Mouse (Mus musculus): ENCODE data around the gene Chit1. TPM values are rescaled to one million over a fixed set of nuclear protein-coding genes. Genes with fewer than 3 reads are reported as not detected.

Chit1 gene
- polyA plus RNA-seq, 1 experiment from 2014 or later = 0.49 TPM

DNA sequence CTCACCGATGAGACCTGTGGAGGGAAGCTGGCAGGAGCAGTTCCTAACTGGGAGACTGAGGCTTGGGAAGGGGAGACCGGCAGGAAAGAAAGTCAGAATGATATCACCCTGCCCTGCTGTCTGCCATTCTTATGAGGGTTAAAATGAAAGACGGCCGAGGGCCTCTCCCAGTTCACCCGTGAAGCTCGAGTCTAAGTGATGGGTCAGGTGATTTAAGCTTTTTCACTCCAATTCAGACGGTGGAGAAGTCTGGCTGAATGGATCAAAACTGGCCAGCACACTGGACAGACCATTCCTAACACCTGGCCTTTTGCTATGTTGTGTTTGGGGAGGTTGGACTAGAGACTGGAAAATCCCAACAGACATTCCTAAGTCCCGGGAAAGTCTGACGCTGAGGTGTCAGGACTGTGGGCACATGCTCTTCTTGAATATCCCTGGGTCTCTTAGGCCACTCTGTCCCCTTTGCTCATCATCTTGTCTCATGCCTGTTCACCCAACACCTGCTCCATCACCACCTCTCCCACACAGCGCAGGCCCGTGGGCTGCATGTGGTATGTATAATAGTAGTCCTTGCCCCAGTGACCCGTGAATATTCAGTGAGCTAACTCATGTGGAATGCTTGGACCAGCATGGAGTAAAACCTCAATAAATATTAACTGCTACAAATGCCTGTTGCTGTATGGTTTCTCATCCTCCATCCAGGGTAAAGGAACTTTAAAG, 11.4 kb upstream of the Chit1 start:
- no peak; the same call in 1 of the 2 replicates for ATAC-seq (ENCODE audit: insufficient number of reproducible peaks, low FRiP score)
- 19% methylated on average over 12 of the region's 12 CpGs for WGBS

DNA sequence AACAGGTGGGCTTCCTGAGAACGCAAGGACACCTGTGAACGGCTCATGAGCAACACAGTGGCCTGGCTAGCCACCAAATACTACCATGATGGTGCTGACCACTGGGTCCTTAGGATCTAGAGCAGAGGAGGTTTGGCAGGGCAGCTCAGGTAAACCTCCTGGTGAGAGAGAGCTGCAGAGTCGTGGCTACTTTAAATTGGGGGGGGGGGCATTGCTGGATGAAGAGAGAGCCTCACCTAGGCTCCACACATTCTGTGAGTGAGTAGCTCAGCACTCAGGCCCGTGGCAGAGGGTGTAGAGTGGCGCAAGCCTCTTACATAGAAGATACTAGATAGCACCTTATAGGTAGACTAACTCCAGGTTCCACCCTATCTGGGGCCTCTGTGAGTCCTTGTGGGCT, 10.6 kb upstream of the Chit1 start:
- peak overlapping the region; percentile 97; the same call in 1 of the 2 replicates for H3K27ac ChIP-seq (ENCODE audit: poor library complexity, severe bottlenecking)

More for the DNA sequence above, 11.4 kb upstream of the Chit1 start:
- Histone ChIP-seq H3K36me3 (no peaks in the 10 kb centered on the region), H3K4me2 (peak overlapping the region; percentile 61), H3K9me3 (replicated peaks) (no peaks in the 10 kb centered on the region), H3K4me1 (replicated peaks) (peaks cover 62% of the 10 kb centered on the region), H3K4me3 (peak overlapping the region; percentile 36), H3K27ac (ENCODE audit: poor library complexity, severe bottlenecking) (peak overlapping the region; percentile 97), H3K27me3 (replicated peaks) (no peaks in the 10 kb centered on the region), H3K9ac (peak overlapping the region; percentile 38; the same call in 1 of the 2 replicates)

DNA sequence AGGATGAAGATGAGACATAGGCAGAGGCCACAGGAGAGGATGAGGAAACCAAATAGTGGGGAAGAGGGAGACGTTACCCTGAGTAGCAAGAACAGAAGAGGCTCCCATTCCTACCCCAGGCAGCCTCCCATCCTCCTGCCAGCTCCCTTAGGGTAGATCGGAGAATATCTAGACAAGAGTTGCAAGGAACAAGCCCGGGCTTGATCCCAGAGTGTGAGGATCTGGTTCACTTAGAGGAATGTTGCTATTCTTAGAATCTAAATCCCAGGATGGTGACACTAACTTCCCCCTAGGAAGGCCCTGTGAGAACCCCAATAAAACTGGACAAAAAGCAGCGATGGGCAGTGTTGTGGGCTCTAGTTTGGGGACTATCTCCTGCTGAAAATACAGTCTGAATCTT, 10.1 kb upstream of the Chit1 start:
- no peak overlapping the region for H3K9ac ChIP-seq
- H3K36me3 ChIP-seq = no peaks in the 10 kb centered on the region
- H3K27me3 ChIP-seq (replicated peaks) = 0 out of 2 replicates have a peak, but pooled peaks cover under 1% of the 10 kb centered on the region
- H3K9me3 ChIP-seq (replicated peaks) = no peaks in the 10 kb centered on the region
- ATAC-seq (ENCODE audit: insufficient number of reproducible peaks, low FRiP score) = no peak
- no peak overlapping the region for H3K4me2 ChIP-seq
- peaks cover 59% of the 10 kb centered on the region for H3K4me1 ChIP-seq (replicated peaks)
- WGBS = 68% methylated on average over 4 of the region's 4 CpGs
- no peak overlapping the region for H3K4me3 ChIP-seq
- H3K27ac ChIP-seq (ENCODE audit: poor library complexity, severe bottlenecking) = no peak overlapping the region

More for the DNA sequence above, 10.6 kb upstream of the Chit1 start:
- no peaks in the 10 kb centered on the region for H3K27me3 ChIP-seq (replicated peaks)
- no peaks in the 10 kb centered on the region for H3K9me3 ChIP-seq (replicated peaks)
- WGBS = 75% methylated on average over 5 of the region's 5 CpGs
- H3K36me3 ChIP-seq = no peaks in the 10 kb centered on the region
- ATAC-seq (ENCODE audit: insufficient number of reproducible peaks, low FRiP score) = no peak
- no peak overlapping the region for H3K9ac ChIP-seq
- no peak overlapping the region for H3K4me2 ChIP-seq
- H3K4me1 ChIP-seq (replicated peaks) = peaks cover 62% of the 10 kb centered on the region
- no peak overlapping the region for H3K4me3 ChIP-seq

DNA sequence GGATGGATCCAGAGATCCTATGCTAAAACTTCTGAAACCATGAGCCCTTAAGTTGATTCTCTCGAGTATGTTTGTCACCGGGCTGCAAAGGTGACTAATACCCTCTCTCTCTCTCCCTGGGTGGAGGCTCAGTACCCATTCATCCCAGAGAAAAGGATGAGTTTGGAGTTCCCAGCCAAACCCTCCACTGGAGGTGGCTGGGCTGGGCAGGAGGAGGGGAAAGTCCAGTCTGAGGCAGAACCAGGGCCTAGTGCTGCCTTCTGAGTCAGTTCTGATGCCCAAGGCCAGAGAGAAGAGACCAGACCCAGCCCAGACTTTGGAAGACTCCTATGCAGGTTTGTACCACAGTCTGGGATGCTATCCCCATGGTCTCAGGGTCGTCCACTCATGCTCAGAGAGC, 9.4 kb upstream of the Chit1 start:
- WGBS = 81% methylated on average over 3 of the region's 3 CpGs
- ATAC-seq (ENCODE audit: insufficient number of reproducible peaks, low FRiP score) = no peak
- Histone ChIP-seq H3K27ac (ENCODE audit: poor library complexity, severe bottlenecking) (no peak overlapping the region), H3K4me3 (no peak overlapping the region), H3K4me2 (no peak overlapping the region), H3K4me1 (replicated peaks) (peaks cover 53% of the 10 kb centered on the region), H3K9ac (no peak overlapping the region), H3K27me3 (replicated peaks) (0 out of 2 replicates have a peak, but pooled peaks cover 5% of the 10 kb centered on the region), H3K36me3 (no peaks in the 10 kb centered on the region), H3K9me3 (replicated peaks) (no peaks in the 10 kb centered on the region)

DNA sequence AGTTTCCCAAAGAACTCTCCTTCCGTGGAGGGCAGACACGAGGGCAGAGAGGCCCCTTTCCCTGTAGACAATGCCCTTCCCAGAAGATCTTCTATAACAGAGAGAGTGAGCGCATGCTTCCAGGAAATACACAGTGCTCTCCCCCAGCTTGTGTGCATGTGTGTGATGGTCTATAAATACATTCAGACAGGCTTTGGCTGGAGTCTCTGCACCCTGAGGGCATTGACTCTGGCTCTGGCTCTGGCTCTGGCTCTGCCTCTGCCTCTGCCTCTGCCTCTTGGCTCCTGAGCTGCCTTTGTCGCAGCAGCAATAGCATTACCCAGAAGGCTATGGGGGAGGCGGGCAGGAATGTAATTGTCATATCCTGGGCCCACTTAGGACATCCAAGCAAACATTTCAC, 7.2 kb upstream of the Chit1 start:
- H3K9me3 ChIP-seq (replicated peaks) = no peaks in the 10 kb centered on the region
- ATAC-seq (ENCODE audit: insufficient number of reproducible peaks, low FRiP score) = no peak
- H3K27me3 ChIP-seq (replicated peaks) = 0 out of 2 replicates have a peak, but pooled peaks cover 5% of the 10 kb centered on the region

DNA sequence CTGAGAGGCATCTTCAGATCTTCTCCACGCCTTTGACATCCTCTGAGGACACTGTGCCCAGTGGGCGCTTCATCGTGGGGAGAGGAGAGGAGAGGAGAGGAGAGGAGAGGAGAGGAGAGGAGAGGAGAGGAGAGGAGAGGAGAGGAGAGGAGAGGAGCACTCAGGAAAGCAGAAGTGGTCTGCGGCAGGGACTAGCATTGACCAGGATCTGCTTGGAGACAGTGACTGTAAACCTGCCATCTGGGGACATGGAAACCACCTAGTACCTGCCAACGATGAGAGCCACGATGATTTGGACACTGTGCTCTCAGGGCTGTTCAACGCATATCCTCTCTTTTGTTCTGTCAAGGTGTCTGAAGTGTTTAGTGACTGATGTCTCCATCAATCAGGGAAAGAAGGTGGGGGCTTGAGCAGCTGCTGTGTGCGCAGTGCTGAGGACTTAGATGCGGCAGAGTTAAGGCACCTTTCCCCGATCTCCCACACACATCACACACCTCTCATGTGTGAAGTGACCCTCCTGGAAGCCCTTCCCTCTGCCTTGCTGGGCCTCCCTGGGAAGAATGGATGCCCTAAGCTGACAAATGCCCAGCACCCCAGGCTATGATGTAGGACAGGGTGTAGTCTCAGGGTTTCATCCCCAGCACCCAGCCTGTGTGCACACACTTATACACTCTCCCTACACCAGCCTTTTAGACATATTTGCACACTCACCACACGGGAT, 5.8 kb upstream of the Chit1 start:
- no peaks in the 10 kb centered on the region for H3K36me3 ChIP-seq
- no peak overlapping the region for H3K27ac ChIP-seq (ENCODE audit: poor library complexity, severe bottlenecking)
- no peak for ATAC-seq (ENCODE audit: insufficient number of reproducible peaks, low FRiP score)
- H3K4me2 ChIP-seq = no peak overlapping the region
- 72% methylated on average over 10 of the region's 11 CpGs for WGBS
- H3K9ac ChIP-seq = no peak overlapping the region
- no peaks in the 10 kb centered on the region for H3K9me3 ChIP-seq (replicated peaks)
- H3K4me3 ChIP-seq = no peak overlapping the region
- H3K4me1 ChIP-seq (replicated peaks) = peaks cover 22% of the 10 kb centered on the region
- 0 out of 2 replicates have a peak, but pooled peaks cover 5% of the 10 kb centered on the region for H3K27me3 ChIP-seq (replicated peaks)

More for the DNA sequence above, 7.2 kb upstream of the Chit1 start:
- Histone ChIP-seq H3K4me1 (replicated peaks) (peaks cover 30% of the 10 kb centered on the region), H3K9ac (no peak overlapping the region), H3K4me2 (no peak overlapping the region), H3K4me3 (no peak overlapping the region), H3K36me3 (no peaks in the 10 kb centered on the region), H3K27ac (ENCODE audit: poor library complexity, severe bottlenecking) (peak overlapping the region; percentile 72)
- 45% methylated on average over 5 of the region's 5 CpGs for WGBS

DNA sequence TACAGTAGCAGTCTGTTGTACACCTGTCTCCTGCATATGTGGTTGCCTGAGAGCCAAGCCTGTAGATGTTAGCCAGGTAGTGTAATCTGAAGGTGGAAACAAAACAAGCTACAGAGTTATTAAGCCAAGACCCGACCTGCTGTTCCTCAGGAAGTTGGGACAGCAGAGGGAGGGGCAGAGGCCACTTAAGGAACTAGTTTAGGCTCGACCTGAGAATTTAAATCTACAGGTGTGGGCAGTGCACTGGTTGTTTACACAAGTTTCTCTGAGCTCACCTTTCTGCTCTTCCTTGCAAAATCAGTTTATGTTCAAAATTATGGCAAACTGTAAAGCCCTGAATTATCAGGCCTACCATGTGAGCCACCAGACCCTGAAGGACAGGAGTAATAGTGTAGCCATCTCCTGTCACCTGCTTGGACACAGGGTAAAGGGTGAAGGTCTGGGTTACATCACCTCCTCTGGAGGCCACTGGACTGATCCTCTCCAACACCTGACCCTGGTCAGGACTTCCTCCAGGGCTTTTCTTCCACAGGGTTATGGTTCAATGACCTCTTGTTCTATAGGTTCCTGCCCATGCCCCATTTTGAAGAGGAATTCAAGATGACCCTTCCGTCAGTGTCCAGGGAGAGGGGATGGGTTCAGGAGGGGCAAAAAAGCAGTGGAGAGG, 5.1 kb upstream of the Chit1 start:
- H3K36me3 ChIP-seq = no peaks in the 10 kb centered on the region
- H3K4me3 ChIP-seq = no peak overlapping the region
- ATAC-seq (ENCODE audit: insufficient number of reproducible peaks, low FRiP score) = no peak
- no peaks in the 10 kb centered on the region for H3K9me3 ChIP-seq (replicated peaks)
- WGBS = 53% methylated on average over 3 of the region's 3 CpGs
- H3K9ac ChIP-seq = no peak overlapping the region
- 0 out of 2 replicates have a peak, but pooled peaks cover 5% of the 10 kb centered on the region for H3K27me3 ChIP-seq (replicated peaks)
- no peak overlapping the region for H3K27ac ChIP-seq (ENCODE audit: poor library complexity, severe bottlenecking)
- peaks cover 18% of the 10 kb centered on the region for H3K4me1 ChIP-seq (replicated peaks)
- H3K4me2 ChIP-seq = no peak overlapping the region

DNA sequence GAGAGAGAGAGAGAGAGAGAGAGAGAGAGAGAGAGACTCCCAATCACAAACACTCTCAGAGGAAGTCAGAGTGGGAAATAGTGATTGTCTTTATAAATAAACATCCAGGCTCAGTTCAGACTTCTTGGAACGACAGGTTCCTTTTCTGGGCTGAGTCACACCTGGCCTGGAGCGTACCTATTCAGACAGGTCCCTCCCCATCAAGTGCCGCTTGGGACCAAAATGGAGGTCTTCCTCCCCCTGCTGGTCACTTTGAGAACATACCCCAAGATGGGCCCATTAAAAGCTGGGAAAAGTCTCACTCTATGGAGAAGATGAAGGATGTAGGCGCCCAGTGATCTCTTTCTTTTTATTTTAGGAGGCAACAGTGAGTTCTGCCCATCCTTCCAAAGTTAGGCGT, 4.3 kb upstream of the Chit1 start:
- H3K4me2 ChIP-seq = no peak overlapping the region
- H3K4me3 ChIP-seq = no peak overlapping the region
- H3K9ac ChIP-seq = no peak overlapping the region
- H3K27me3 ChIP-seq (replicated peaks) = 0 out of 2 replicates have a peak, but pooled peaks cover 5% of the 10 kb centered on the region
- WGBS = 5% methylated on average over 5 of the region's 5 CpGs
- H3K27ac ChIP-seq (ENCODE audit: poor library complexity, severe bottlenecking) = no peak overlapping the region
- ATAC-seq (ENCODE audit: insufficient number of reproducible peaks, low FRiP score) = no peak
- no peaks in the 10 kb centered on the region for H3K36me3 ChIP-seq
- peaks cover 14% of the 10 kb centered on the region for H3K4me1 ChIP-seq (replicated peaks)
- H3K9me3 ChIP-seq (replicated peaks) = no peaks in the 10 kb centered on the region

DNA sequence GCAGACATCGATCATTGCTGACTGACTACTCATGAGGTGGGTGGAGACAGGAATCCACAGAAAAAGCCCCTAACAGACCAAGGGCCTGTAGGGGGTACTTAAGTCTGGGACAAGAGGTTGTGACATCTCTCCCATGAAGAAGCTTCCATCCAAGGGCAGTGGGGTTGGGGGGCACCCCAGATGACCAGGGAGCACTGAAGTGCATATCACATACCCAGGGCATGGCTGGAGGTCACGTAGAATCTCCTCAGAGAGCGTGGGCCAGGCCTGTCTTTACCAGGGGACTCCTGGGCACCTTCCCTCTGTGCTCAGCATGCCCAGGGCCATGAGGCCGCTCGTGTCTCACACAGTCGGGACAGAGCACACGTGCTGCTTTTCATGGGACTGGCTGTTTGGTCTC, 3.3 kb upstream of the Chit1 start:
- H3K36me3 ChIP-seq = no peaks in the 10 kb centered on the region
- no peak overlapping the region for H3K4me2 ChIP-seq
- H3K9ac ChIP-seq = no peak overlapping the region
- no peaks in the 10 kb centered on the region for H3K9me3 ChIP-seq (replicated peaks)
- no peak for ATAC-seq (ENCODE audit: insufficient number of reproducible peaks, low FRiP score)
- H3K27ac ChIP-seq (ENCODE audit: poor library complexity, severe bottlenecking) = no peak overlapping the region
- 85% methylated on average over 7 of the region's 7 CpGs for WGBS
- no peak overlapping the region for H3K4me3 ChIP-seq
- H3K4me1 ChIP-seq (replicated peaks) = peaks cover 14% of the 10 kb centered on the region
- 0 out of 2 replicates have a peak, but pooled peaks cover 5% of the 10 kb centered on the region for H3K27me3 ChIP-seq (replicated peaks)

DNA sequence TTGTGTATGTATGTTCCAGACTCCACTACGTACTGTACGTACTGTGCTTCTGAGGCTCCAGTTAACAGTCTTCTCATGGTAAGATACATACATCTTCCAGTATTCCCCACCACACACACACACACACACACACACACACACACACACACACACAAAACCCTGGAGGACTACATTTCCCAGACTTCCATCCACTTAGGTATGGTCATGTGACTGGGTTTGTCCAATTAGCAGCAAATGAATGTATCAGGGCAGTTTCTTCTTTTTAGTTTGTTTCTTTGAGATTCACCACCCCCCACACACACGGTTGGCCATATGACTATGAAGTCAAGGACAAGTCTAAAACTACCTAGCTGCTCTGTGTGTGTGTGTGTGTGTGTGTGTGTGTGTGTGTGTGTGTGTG, 1.0 kb upstream of the Chit1 start:
- 89% methylated on average over 3 of the region's 3 CpGs for WGBS
- no peak overlapping the region for H3K4me2 ChIP-seq
- peak; percentile 71 for ATAC-seq (ENCODE audit: insufficient number of reproducible peaks, low FRiP score)
- H3K9ac ChIP-seq = no peak overlapping the region
- H3K27ac ChIP-seq (ENCODE audit: poor library complexity, severe bottlenecking) = no peak overlapping the region
- H3K4me3 ChIP-seq = no peak overlapping the region
- H3K27me3 ChIP-seq (replicated peaks) = 0 out of 2 replicates have a peak, but pooled peaks cover 5% of the 10 kb centered on the region
- no peaks in the 10 kb centered on the region for H3K9me3 ChIP-seq (replicated peaks)
- no peaks in the 10 kb centered on the region for H3K36me3 ChIP-seq
- H3K4me1 ChIP-seq (replicated peaks) = 0 out of 2 replicates have a peak, but pooled peaks cover 3% of the 10 kb centered on the region

DNA sequence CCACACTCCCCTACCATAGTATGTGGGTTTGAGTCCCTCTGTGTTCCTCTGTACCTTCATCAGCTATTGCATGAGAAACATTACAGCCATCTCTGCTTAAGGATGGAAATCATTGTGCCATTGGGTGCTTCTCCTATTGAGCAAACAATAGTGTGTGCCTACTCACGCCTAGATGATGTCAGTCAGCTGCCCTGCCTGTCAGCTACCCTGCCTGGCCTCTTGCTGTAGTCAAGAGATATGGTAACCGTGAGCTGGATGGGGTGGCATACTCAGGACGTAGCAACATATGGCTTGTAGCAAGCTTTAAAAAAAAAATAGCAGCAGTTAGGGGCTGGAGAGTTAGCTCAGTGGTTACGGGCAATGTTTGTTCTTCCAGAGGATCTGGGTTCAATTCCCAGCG, 593 bp upstream of the Chit1 start:
- H3K36me3 ChIP-seq = no peaks in the 10 kb centered on the region
- no peak overlapping the region for H3K27ac ChIP-seq (ENCODE audit: poor library complexity, severe bottlenecking)
- H3K9me3 ChIP-seq (replicated peaks) = no peaks in the 10 kb centered on the region
- H3K27me3 ChIP-seq (replicated peaks) = 0 out of 2 replicates have a peak, but pooled peaks cover 5% of the 10 kb centered on the region
- no peak overlapping the region for H3K9ac ChIP-seq
- 0 out of 2 replicates have a peak, but pooled peaks cover 3% of the 10 kb centered on the region for H3K4me1 ChIP-seq (replicated peaks)
- 68% methylated on average over 5 of the region's 5 CpGs for WGBS
- ATAC-seq (ENCODE audit: insufficient number of reproducible peaks, low FRiP score) = peak; percentile 85
- H3K4me2 ChIP-seq = no peak overlapping the region
- H3K4me3 ChIP-seq = no peak overlapping the region
